Mouse (Mus musculus) retina, postnatal 7 days (tissue): Measurements from ENCODE around the gene 2200002J24Rik.
"Not testable (repeated sequence)": the region's sequence is repeated elsewhere in the genome, so short reads cannot be mapped to it uniquely, and the experiment has no call there.

Experiments used
- DNase-seq: peaks from one replicate; pipeline ENCODE4 v3.0.0-alpha.2; 2012; ENCODE audit warnings: low read depth, low spot score

2200002J24Rik gene

DNA sequence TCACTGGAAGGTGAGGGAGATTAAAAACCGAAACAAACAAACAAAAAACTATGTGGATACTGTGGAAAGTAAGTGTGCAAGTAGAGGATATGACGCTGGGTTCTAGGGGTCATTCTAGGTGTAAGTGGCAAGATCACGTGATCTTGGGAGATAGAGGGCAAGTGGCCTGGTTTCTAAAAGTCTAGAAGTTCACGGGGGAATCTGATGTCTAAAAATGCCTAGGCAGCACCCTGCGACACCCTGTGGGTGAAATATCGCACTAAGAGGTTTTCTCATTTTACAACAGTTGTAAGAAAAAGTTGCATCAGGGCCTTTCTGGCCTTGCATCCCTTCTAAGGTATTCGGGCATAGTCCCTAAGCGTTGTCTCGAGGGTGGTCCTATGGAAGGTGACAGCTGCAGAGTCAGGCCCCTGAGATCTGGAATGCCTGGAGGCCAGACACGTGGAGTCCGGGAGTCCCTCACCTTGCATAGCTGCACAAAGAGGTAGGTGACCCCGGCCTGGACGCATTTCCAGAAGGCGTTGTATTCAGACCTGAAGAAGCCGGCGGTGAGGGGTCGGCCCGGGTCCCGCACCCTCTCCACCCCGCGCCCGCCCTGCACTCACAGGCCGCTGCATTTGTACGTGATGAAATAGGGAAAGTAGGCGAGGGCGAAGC lies 30.1 kb downstream of the 2200002J24Rik start:
- no peak for DNase-seq

DNA sequence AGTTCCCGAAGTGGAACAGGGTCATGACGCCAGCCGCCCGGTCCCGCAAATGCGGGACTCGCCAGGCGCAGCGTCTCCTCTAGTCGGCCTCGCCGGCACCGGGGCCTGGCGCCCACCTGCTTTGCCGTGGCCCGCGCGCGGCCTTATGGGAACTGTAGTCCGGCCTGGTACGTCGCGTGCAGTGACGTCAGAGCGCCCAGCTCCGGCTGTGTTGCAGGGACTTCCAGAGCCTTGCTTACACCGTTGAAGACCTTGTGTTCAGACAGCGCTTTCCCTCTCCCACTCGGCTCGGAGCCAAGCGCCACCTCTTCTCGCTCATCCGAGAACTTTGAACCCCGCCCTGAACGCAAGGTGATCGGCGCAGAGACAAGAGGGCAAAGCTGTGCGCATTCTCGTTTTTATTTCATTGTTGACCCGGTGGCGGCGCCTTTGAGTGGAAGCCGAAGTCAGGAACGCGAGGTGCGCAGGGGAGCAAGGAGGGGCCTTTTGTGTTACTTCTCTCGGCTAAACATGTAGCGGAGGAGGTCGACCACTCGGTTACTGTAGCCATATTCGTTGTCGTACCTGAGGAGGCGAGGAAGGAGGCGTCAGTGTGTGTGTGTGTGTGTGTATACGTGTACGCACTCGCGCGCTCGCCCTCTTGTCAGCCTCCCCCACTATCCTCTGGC lies 30.8 kb downstream of the 2200002J24Rik start, which contains the start of gene Tmem147:
Tmem147 (minus strand) TSS at position 145 of the 668 bp plus-strand sequence.
- DNase-seq, result peak; percentile 87

DNA sequence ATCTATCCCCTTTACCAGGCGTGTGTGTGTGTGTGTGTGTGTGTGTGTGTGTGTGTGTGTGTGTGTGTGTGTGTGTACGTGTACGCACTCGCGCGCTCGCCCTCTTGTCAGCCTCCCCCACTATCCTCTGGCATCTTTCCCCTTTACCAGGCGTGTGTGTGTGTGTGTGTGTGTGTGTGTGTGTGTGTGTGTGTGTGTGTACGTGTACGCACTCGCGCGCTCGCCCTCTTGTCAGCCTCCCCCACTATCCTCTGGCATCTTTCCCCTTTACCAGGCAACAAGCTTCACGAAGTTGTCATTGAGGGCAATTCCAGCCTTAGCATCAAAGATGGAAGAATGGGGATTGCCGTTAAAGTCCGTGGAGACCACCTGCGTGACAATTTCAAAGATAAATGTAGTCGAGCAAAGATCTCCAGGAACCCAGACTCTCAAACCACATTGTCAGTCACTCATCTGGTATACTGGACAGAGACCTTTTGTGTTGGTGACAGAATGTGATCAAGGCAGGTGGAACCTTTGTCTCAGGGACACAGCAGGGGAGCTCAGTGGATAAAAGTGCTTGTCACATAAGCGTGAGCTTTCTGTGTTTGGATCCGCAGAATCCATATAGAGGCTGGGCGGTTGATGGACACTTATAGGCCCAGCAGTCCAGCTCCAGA lies 31.5 kb downstream of the 2200002J24Rik start:
- not testable (repeated sequence) for DNase-seq

- no peak for DNase-seq
Measured at GRCm38 (mm10) chr7:30736211-30736610, 37.5 kb downstream of the 2200002J24Rik start.

- not testable (repeated sequence) for DNase-seq
Measured at GRCm38 (mm10) chr7:30742570-30742969, 43.8 kb downstream of the 2200002J24Rik start.

DNA sequence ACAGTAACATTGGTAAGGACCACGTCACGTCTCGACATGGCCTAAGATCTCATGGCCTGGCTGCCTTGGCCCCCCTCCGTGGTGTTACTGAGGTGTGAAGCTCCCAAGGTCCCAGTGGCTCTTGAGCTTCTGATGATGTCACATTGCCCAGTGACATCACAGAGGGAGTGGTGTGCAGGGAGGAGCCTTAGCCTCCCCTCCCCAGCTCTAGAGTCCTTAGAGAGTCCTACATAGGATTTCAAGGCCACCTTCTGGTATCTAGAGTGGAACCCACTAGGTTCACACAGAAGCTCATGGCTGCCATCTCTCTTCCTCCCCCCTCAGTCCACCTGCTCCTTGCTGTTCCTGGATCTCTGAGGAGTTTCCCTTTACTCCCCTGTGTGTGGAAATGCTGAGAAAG lies 44.9 kb downstream of the 2200002J24Rik start, which contains the start of gene Gapdhs:
Gapdhs (minus strand) TSS at position 65 of the 400 bp plus-strand sequence.
- not testable (repeated sequence) for DNase-seq

DNA sequence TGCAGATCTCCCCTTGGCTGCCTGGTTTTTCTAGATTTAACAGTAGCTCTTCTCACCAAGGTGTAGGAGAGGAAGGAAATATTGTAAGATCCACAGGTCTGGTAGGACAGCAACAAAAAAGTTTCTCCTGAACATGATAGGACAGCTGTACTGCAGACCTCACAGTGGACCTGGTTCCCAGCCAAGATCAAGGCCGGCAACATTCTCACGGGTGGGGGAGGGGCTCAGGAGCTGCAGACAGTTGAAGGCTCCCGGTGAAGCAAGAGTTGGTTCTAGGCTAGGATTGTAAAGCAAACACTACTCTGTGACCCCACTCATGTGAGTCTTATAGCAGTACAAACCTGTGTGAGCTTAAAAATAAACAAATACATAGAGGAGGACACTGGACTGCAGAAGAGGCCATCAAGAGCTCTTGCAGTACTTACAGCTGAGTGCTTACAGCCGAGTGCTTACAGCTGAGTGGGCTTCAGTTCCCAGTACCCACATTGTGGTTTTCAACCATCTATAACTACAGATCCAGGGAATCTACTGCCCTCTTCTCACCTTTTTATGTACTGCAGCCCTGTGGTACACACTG lies 45.4 kb downstream of the 2200002J24Rik start:
- no peak for DNase-seq

- DNase-seq, result no peak
Measured at GRCm38 (mm10) chr7:30747525-30748204, 48.9 kb downstream of the 2200002J24Rik start.
